Mouse (Mus musculus) neural tube, embryonic 11.5 days (tissue): ENCODE measurements around the gene Lrrc20. TPM values are rescaled to one million over a fixed set of nuclear protein-coding genes. Genes with fewer than 3 reads are reported as not detected.

ENCODE experiments used
- polyA plus RNA-seq: library from polyadenylated mRNA; unstranded; fragments of >200 nt; fragmentation: Nextera tagmentation; extraction: Ambion mirVana; gene quantifications from 2 replicates; pipeline ENCODE4 v1.2.1, GENCODE M21; 2014

The Lrrc20 gene
- polyA plus RNA-seq, 1 experiment from 2014 or later = 10.3 TPM

Other genes starting within 250 kb of the Lrrc20 start
- gene Adamts14, start 202.4 kb upstream of the Lrrc20 start, polyA plus RNA-seq = 0.34 and 0.70 TPM in 2 replicates
- gene Prf1, start 178.0 kb upstream of the Lrrc20 start, polyA plus RNA-seq = not detected in 2 replicates
- gene Pald1, start 92.3 kb upstream of the Lrrc20 start, polyA plus RNA-seq = 26.4 and 27.2 TPM in 2 replicates
- not detected in 2 replicates for gene Nodal, start 57.8 kb upstream of the Lrrc20 start, polyA plus RNA-seq
- 27.3 and 34.8 TPM in 2 replicates for gene Eif4ebp2, start 23.1 kb upstream of the Lrrc20 start, polyA plus RNA-seq
- gene Npffr1, start 119.7 kb downstream of the Lrrc20 start, polyA plus RNA-seq = 0.08 TPM in 1 of 2 replicates, not detected in the other
- gene Ppa1, start 172.8 kb downstream of the Lrrc20 start, polyA plus RNA-seq = 283 and 285 TPM in 2 replicates
- gene Sar1a, start 204.5 kb downstream of the Lrrc20 start, polyA plus RNA-seq = 252 and 255 TPM in 2 replicates
- 35.5 and 35.7 TPM in 2 replicates for gene Tysnd1, start 219.7 kb downstream of the Lrrc20 start, polyA plus RNA-seq
- 11.8 and 12.8 TPM in 2 replicates for gene Aifm2, start 239.5 kb downstream of the Lrrc20 start, polyA plus RNA-seq